Mouse (Mus musculus): ENCODE results near the gene Serpinb9. TPM values are rescaled to one million over a fixed set of nuclear protein-coding genes. Genes with fewer than 3 reads are reported as not detected.
A peak's percentile ranks its signal among the peaks of the same experiment; 100 is the strongest.
"Not testable (repeated sequence)": the region's sequence is repeated elsewhere in the genome, so short reads cannot be mapped to it uniquely, and the experiment has no call there.

Serpinb9 gene
- total RNA-seq (2021) = 1 to 10 TPM; 3.0 to 3.4 TPM

DNA sequence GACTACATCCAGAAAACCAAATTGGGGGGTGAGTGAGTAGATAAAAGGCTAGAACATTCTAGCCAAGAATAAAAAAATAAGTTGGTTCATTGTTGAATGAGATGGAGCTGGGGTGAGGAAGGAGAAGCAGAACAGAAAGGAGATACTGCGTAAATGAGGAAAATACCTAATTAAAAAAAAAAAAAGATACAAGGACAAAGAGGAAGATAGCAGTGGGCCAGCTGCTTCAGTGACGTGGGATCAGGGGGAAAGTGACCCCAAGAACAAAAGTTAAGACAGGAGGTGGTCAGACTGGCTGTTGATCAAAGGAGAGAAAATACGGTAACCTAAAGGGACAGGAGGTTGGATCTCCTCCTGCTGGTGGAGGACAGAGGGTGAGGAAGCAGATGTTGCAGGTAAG is at the start of gene Serpinb9:
Gene Serpinb9, plus strand, starts transcription at position 301 of the 400 bp plus-strand sequence.
- intact Hi-C loops (cut with DNase I) = no loop called here
- no peak for DNase-seq (ENCODE audit: extremely low spot score in 1 of 2, low spot score in 2 of 2)

GRCm38 (mm10) chr13:32956537-32956936 is 46.5 kb upstream of the Serpinb9 start:
- no peak for DNase-seq (ENCODE audit: extremely low spot score in 1 of 2, low spot score in 2 of 2)
- intact Hi-C loops (cut with DNase I) = no loop called here

DNA sequence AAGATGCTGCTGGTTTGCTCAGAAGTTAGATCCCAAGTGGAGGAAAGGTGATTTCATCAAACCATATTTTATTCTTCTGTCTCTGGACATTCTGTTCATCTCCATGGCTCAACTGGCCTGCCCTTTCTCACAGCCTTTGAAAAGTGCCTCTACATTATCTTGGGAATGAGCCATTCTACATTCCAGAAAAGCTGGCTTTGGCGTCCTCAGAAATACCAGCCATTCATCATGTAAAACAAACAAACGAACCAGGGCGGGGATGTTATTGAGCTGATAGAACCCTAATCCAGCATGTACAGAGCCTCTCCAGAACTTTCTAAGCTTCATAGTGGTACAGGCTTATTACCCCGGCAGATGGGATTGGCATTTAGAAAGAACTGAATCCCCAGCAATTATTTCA is 45.1 kb upstream of the Serpinb9 start:
- intact Hi-C loops (cut with DNase I) = no loop called here
- no peak for DNase-seq (ENCODE audit: extremely low spot score in 1 of 2, low spot score in 2 of 2)

DNA sequence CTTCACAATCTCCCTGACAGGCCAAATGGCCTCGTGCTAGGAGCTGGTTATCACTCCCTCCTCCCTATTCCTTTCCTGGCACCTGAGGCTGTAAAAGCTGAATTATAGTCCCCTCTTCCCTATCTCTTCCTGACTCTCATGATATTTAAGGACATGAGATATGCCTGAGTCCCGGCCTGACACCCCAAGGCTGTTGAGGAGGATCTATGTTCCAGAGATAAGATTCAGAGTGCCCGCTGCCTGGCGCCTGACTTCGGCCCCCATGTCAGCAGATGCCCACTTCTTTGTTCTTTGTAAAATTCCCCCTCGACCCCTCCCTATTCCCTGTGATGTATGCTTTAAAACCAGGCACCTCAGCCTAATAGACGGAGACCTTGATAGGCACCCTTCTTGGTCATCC is 44.5 kb upstream of the Serpinb9 start:
- intact Hi-C loops (cut with DNase I); DNase-seq (ENCODE audit: extremely low spot score in 1 of 2, low spot score in 2 of 2): not testable (repeated sequence)

DNA sequence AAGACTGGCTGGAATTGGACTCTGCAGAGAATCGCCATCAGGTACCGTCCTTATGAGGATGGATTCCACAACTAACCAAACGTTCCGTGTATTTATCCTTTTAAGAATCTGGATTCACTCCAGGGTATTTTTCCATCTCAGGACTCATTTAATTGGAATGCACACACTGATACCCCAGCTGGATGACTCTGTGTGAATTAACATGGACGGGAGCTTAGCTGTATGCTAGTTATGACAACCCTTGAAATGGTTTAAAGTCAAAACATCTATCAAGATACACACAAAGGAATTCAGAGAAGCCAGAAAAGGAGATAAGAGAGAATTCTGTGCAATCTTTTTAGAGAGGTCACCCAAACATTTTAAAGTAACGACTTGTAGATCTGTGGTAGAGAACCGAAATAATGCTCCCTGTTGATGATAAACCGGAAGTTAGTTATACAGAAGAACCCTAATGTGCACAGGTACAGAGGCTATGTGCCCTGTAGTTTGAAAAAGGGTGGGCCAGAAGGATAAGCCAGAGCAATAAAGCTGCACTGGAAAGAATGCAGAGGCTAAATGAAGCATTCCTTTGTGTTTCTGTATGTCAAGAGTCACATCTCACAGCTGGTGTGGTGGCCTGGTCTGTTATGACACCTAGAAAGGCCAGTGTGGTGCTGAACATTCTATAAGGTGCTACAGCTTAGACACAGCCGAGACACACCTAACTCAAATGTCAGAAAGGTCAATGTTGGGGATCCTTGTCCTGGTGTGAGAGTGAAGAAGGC is 38.9 kb upstream of the Serpinb9 start:
- no peak for DNase-seq (ENCODE audit: extremely low spot score in 1 of 2, low spot score in 2 of 2)
- intact Hi-C loops (cut with DNase I) = no loop called here

DNA sequence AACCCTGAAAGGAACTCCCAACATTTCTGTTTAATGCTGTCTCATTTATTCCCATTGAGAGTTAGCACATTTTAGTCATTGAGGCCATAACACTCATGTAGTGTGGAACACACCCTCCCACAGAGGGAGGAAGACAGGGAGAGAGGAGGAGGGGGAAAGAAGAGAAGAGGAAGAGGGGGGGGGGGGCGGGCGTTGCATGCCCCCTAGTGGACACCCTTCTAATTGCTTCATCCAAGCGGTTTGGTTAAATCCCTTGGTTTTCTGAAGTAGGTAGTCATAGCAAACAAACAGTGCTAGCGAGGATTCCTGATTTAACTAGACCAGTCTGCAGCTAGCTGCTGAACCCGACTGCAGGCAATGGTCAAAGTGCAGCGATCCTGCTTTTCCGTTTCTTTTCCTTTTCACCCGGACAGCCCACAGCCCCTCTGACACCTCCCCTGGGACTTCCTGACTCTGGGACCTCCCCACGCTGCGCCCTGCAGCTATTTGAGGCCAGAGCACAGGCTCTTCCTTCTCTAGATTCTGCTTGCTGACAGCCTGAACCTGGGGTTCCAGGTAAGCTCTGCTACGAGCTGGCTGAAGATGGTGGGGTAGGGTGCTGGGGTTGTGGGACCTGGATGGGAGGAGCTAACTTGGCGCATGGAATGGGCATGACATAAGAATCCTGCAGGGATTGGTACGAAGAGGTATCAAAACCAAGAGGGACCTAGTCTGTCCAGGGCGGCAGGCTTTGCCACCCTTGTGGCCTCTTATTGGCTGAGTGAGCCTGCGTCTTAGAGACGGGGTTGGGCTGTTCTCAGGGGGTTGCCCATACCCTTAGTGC is 37.9 kb upstream of the Serpinb9 start, which contains the start of gene Serpinb6b:
Gene Serpinb6b, plus strand, starts transcription at position 221 of the 823 bp plus-strand sequence.
- peak in 1 of 2 experiments; percentile 51 for DNase-seq (ENCODE audit: extremely low spot score in 1 of 2, low spot score in 2 of 2)
- intact Hi-C loops (cut with DNase I) = no loop called here

- intact Hi-C loops (cut with DNase I) = no loop called here
Observed at GRCm38 (mm10) chr13:32966116-32966515, 36.9 kb upstream of the Serpinb9 start.

GRCm38 (mm10) chr13:32967233-32967632 is 35.8 kb upstream of the Serpinb9 start:
- intact Hi-C loops (cut with DNase I) = no loop called here
- DNase-seq (ENCODE audit: extremely low spot score in 1 of 2, low spot score in 2 of 2) = no peak

More at GRCm38 (mm10) chr13:32966116-32966515, 36.9 kb upstream of the Serpinb9 start:
- no peak for DNase-seq (ENCODE audit: extremely low spot score in 1 of 2, low spot score in 2 of 2)

DNA sequence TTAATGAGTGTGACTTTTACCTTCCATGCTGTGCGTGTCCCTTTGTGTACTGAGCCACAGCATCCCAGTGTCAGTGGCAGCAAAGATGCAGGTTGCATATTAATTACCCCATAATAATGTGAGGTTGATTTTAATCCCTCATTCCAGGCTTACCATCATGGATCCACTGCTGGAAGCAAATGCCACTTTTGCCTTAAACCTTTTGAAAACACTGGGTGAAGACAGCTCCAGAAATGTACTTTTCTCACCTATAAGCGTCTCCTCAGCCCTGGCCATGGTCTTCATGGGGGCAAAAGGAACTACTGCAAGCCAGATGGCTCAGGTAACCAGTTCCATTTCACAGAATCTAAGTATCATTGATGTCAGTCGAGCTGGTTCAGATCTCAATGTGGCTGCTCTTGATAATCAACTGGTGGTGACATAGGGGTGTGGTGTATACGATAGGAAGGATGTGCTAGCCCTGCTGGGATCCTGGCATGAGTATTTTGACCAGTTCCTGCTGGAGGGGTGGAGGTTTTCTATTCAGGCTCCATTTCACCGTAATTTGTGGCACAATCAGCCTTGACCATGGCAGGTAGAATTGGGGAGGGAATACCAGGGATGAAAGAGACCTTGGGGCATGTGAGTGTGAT is 34.6 kb upstream of the Serpinb9 start:
- intact Hi-C loops (cut with DNase I) = no loop called here
- DNase-seq (ENCODE audit: extremely low spot score in 1 of 2, low spot score in 2 of 2) = no peak

DNA sequence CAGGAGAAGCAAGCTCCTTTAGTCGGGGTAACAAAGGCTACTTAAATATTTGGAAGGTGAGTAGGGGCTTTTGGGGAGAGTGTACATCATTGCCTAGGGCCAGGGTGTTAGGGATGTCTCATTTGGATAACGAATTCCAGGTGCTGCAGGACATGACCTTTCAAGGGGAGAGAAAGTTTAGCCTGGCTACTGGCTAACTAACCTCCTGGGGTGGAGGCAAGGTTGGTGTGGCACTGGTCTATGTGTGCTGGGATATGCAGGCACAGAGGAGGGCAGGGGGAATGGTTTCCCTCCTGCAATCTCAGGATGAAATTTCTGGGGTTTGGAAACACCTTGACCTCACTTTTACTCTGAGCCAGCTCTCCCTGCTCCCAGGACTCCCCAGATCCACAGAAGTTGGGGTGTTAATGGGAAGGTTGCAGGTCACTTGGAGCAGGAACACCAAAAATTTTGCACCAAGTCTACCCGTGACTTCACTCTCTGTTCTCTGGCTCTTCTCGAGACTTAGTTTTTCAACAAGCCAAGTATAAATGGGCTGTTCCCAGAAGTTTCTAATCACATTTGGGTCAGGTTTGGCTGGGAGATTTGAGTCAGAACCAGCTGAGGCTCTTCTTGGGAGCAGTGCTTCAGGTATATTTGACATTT is 33.9 kb upstream of the Serpinb9 start:
- intact Hi-C loops (cut with DNase I) = no loop called here
- DNase-seq (ENCODE audit: extremely low spot score in 1 of 2, low spot score in 2 of 2) = no peak

DNA sequence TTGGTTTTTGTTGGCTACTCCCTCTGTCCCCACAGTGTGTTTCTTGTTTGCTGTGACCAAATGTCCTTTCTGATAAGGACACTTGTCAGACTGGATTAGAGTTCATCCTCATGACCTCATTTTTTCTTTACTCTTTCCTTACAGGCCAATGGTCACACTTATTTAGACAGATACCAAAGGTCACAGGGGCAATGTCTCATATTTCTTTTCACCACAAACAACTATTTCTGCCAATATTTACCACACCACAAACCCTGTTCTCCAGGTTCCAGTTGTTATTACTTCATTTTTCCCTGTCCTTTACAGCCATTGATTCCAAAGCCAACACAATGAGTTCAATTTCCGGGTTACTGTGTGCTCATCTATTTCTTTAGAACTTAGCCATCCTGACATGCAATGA is 33.4 kb upstream of the Serpinb9 start:
- intact Hi-C loops (cut with DNase I) = no loop called here

DNA sequence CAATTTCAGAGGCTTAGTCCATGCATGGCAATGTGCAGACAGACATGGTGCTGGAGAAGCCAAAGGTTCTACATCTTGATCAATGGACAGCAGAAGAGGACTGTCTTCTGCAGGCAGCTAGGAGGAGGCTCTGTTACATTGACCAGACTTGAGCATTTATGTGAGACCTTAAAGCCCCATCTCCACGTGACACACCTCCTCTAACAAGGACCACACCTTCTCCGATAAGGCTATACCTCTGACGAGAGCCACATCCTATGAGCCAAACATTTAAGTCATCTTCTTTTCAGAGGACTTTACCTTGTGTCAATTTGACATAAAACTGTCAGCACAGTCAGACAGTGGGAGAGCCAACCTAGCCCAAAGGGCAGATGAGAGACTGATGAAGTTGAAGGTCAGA is 32.3 kb upstream of the Serpinb9 start:
- intact Hi-C loops (cut with DNase I) = no loop called here

More for the DNA sequence above, 33.4 kb upstream of the Serpinb9 start:
- no peak for DNase-seq (ENCODE audit: extremely low spot score in 1 of 2, low spot score in 2 of 2)

DNA sequence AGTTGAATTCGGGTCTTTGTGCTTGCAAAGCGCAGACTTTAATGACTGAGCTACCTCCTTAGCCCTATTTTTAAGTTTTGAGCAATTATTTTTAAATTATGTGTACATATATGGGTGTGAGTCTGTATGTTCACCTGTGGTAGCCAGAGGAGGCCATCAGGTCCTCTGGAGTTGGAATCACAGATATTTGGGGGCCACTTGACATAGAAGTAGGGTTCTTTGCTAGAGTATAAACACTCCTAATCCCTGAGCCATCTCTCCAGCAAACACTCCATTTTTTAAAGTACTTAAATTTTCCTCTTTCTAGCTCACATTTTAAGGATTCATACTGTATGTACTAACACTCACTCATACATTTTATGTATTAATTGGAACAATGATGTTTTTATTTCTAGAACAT is 28.8 kb upstream of the Serpinb9 start:
- DNase-seq (ENCODE audit: extremely low spot score in 1 of 2, low spot score in 2 of 2) = no peak
- intact Hi-C loops (cut with DNase I) = no loop called here

More for the DNA sequence above, 32.3 kb upstream of the Serpinb9 start:
- DNase-seq (ENCODE audit: extremely low spot score in 1 of 2, low spot score in 2 of 2) = no peak

GRCm38 (mm10) chr13:32974889-32975460 is 28.1 kb upstream of the Serpinb9 start:
- peak in 1 of 2 experiments; percentile 47 for DNase-seq (ENCODE audit: extremely low spot score in 1 of 2, low spot score in 2 of 2)
- intact Hi-C loops (cut with DNase I) = no loop called here

DNA sequence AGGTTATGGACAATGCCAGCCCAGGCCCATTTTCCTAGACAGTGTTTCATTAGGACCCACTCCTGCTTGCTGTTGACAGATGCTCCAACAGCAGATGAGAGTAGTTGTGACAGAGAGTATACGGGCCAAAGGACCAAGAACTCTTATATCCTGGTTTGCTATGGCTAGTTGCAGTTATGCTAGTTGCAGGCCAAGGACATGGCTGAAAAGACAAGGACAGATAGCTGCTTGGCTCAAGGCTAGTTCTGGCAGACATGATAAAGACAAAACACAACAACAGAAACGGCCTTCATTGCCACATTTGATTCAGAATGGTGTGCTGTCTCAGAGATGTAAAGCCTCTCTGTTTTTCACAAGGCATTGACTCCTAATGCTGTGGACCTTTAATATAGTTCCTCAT is 27.3 kb upstream of the Serpinb9 start:
- intact Hi-C loops (cut with DNase I) = no loop called here
- DNase-seq (ENCODE audit: extremely low spot score in 1 of 2, low spot score in 2 of 2) = no peak

GRCm38 (mm10) chr13:32982556-32983042 is 20.5 kb upstream of the Serpinb9 start:
- intact Hi-C loops (cut with DNase I) = no loop called here
- DNase-seq (ENCODE audit: extremely low spot score in 1 of 2, low spot score in 2 of 2) = no peak

GRCm38 (mm10) chr13:32986256-32986655 is 16.8 kb upstream of the Serpinb9 start:
- DNase-seq (ENCODE audit: extremely low spot score in 1 of 2, low spot score in 2 of 2) = no peak
- intact Hi-C loops (cut with DNase I) = no loop called here

GRCm38 (mm10) chr13:32993152-32993893 is 9.7 kb upstream of the Serpinb9 start:
- no peak for DNase-seq (ENCODE audit: extremely low spot score in 1 of 2, low spot score in 2 of 2)
- intact Hi-C loops (cut with DNase I) = no loop called here
